Mouse (Mus musculus) kidney, adult 8-10 months (tissue): ENCODE results near the gene Ggt1.
"Not testable (repeated sequence)": the region's sequence is repeated elsewhere in the genome, so short reads cannot be mapped to it uniquely, and the experiment has no call there.

Experiments
- DNase-seq, 2 experiments: peaks; one replicate each; pipeline ENCODE4 v3.0.0; 2022

Gene Ggt1

DNA sequence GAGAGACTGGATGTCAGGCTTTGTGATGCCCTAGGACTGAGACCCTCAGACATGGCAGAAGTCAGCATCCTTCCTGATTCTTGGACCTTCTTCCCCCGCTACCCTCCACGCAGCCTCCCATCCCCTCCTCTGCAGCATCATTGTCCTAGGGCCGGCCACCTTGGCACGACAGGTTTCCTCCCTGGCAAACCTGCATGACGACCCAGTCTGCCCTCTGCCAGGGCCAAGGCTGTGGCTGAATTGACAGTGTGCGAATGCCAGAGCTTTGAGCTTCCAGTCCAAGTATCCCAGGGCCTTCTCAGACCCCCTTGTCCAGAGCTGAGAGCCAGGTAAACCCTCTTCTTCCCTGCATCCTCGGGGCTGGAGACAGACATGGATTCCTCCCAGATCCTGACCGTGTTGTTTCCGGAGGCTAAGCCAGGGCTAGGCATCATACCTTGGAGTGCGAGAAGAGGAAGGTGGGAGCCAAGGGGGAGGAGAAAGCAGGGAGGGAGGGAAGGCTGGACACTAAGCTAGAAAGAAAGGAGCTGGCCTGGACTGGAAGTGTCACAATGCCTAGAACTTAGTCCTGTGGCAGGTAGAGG lies at the start of gene Ggt1:
Gene Ggt1 (plus strand): TSS at position 534 of the 584 bp plus-strand sequence.
- DNase-seq: no peak

DNA sequence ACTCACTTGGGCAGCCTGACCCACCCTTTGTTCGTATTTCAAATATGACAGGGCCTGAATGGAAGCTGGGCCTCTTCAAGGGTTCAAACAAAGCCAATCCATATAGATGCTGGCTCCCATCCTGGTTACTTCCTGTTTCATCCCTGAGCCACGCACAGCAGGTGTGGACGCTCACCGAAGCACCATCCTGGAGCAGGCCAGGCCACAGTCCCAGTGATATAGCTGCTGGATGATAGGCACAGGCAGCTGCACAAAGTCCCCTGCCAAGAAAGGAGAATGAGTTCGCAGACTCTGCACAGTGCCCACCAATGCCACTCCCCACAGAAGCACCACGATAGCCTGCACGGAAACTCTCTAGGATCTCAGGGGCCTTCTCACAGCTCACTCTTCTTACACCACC lies 49.5 kb upstream of the Ggt1 start:
- DNase-seq: no peak

DNA sequence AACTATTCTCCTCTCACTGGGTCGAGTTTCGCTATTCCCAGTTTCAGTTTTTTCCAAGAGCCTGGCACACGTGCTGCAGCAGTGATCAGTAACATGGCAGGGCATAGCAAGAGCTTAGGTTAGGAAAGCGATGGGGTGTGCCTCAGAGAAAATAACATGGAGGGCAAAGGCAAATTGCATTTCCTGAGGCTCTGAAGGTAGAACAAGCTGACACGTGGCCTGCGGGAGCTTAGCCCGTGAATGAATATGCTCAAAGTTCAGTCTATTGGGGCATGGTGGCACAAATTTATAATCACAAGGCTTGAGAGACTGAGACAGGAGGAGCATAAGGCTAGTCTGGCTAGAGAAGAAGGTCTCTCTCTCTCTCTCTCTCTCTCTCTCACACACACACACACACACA lies 48.6 kb upstream of the Ggt1 start:
- DNase-seq: peak; percentile 83 to 87

DNA sequence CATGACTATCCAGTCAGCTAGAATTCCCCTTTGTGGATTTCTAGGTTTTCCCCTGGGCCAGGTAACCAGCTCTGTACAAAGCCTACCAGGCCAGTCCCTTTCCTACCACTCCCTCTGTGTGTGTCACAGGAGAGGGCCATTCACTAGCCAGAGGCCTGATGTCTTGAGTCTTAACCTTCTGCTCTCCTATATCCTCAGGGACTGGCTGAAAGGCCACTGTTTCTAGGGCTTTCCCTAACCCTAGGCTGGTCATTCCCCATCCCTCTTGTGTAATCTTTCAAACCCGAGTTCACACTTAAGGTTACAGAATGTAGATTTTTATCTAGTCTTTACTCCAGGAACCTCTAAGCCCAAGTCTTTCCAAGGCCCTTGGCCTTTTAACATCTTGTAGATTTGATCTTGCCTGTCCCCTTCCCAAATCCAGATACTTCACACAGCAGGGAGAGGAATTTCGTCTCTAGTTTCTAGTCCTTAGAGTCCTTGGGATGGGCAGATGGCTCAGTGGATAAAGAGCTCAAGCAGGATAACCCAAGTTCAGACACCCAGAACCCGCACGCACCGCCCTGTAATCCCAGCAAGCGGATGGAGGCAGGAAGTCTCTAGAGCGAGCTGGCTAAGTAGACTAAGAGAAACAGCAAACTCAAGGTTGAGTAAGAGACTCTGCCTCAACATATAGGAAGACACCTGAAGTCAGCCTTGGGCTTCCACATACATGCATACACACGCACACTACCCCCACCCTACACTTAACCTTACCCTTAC lies 47.9 kb upstream of the Ggt1 start:
- no peak for DNase-seq

DNA sequence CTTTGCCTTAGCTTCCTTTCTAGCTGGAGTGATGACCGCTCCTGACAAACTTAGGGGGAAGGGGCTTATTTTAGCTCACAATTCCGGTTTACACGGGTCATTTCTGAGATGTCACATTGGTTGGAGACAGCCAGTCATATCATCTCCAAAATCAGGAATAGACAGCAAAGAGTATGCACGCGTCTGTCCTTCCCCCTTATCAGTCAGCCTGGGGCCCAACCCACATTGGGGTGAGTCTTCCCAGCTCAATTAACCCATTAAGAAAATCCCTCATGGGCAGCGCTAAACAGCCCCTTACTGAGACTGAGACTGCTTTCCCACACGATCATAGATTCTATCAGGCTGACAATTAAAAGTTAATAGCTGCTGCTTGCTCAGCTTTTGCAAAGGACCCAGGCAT lies 47.0 kb upstream of the Ggt1 start:
- no peak for DNase-seq

DNA sequence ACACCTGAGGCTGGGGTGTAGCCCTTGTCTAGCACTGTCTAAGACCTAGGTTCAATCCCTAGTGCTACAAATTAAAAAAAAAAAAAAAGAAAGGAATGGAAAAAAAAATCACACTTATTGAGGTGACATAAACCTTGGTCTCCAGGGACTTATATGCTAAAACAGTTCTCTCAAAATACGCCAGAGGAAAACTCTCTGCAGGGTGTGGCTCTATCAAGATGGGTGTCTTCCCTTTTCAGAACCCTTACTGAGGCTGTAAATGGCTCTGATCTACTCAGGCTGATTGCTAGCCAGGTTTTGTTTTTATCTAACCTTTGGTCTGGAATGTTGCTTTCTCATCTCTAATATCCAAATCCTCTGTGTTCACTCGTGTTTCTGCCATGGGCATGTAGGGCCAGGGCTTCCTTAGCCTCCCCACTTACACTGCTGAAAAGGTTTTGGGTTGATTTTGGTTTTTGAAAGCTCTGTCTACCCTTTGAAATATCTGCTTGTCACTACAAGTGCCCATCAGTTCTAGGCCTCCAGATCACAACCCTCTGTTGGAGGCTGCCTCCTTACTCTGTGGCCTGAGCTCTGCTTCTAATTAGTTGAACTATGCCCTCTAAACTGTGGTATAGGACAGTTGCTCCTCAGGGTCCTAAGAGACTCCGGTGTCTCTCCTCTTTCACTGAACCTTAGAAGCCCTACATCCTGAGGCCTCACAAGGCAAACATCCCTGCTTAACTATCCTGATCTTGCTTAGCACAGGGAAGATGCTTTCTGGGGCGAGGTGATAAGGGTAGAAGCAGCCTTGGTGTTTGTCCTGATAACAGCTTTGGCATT lies 46.0 kb upstream of the Ggt1 start:
- DNase-seq: peak; percentile 48 to 61

DNA sequence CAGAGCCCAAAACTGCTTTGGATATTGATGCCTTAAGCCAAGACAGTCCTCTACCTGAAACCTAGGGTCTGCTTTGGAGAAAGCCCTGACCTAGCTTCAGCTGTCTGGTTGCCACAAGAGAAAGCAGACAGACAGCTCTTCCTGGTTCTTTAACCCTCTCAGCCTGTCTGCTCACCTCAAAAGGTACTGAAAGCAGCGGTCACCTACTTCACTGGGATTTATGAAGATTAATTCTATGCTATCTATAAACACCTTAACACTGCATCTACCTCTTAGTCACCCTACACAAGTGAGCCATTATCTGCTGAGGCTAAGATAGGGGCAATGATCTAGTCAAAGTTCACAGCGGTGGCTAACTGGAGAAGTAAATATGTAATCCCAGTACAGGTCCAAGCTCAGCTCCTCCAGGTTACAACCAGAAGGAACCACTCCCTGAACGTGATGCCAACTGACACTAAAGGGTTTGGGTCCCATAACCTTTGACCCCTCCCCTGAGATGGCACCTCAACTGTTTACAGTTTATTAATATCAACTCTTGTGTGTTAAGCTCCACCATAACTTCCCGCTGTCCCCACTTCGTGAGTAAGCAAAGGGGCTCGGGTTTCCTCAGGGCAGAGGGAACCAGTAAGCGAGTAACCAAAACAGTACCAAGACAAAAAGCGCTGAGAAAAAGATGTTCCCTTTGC lies 45.2 kb upstream of the Ggt1 start:
- peak; percentile 80 to 89 for DNase-seq

DNA sequence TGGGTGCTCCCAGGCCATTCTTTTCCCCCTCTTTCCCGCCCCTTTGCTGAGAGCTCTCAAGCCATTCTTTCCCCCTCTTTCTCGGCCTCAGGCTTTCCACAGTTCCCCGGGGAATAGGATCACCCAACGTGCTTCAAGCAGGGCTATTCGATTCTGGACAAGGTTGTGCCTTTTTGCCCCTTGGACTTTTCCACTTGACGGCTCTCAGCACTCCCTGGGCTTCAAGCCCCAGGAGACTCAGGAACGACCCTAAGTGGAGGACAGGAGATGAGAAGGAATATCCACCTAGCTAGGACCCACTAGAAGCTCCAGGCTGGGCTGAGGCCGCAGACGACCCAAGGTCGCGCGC lies 44.7 kb upstream of the Ggt1 start:
- DNase-seq: peak; percentile 62 to 68

DNA sequence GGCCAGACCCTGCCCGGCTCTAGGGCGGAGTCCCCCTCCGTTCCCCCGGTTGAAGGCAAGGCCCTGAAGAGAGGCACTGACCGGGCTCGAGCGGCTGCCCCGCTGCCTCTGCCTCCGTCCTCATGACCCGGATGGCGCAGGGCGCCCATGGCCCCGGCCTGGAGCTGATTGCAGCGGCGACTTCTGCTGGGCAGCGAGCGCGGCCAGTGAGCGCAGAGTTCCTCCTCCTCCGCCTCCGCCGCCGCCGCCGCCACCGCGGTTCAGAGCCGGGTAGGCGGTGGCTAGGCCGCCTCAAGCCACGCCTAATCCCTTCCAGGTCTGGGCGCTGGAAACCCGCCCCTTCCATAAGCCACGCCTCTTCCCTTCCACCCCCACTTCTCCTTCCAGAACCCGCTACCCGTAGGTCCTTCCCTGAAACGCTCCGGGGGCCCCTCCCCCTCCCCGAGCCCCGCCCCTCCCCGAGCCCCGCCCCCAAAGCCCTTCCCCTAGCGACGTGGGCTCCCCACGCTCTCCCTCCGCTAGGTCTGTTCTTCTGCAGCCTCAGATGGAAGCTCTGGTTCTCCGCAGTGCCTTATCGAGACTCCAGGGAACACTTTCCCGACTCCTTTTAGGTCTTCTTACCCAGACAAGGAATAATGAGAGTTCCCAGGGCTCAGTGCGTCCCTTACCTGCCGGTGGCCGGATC lies 44.2 kb upstream of the Ggt1 start, which contains the start of gene Snrpd3:
Gene Snrpd3 (plus strand): TSS at position 479 of the 685 bp plus-strand sequence.
- DNase-seq: peak; percentile 95 to 97

DNA sequence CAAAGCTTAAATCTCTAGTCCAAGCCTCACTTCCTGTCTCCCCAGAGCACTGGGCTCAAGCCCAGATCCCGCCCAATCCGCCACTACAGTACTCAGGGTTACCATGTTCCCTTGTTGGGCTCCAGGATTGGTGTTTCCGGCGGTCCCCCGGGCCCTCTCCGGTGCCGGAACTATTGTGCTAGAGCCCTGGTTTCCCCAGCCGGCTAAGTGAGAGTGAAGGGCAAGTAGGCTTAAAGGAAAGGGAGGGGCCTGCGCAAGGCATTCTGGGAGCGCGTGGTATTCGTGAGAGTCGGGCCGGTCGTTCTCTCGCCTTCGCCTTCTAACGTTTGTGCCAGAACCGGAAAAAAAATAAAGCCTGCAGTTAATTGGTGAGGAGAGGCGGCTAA lies 43.7 kb upstream of the Ggt1 start, which contains the start of gene Gucd1:
Gene Gucd1 (minus strand): TSS at position 215 of the 386 bp plus-strand sequence.
- peak; percentile 97 to 98 for DNase-seq

DNA sequence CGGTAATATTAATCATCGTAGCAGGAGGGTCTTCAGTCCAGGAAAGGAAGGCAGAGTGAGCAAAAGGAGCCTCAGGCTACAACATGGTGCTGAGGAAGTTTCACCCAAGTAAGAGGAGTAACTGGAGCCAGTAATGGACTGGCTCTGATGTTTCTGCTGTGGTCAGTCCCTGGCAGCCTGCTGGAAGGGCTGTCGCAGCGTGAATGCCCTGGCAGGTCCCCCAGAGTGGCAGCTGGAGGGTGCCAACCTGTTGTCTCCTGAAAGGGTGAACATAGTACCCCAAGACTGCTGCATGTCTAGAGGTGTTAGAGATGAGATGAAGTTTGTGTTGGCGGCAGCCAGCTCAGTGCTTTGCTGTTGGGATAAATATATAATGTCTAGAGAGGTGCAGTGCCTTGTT lies 40.8 kb upstream of the Ggt1 start:
- no peak for DNase-seq

DNA sequence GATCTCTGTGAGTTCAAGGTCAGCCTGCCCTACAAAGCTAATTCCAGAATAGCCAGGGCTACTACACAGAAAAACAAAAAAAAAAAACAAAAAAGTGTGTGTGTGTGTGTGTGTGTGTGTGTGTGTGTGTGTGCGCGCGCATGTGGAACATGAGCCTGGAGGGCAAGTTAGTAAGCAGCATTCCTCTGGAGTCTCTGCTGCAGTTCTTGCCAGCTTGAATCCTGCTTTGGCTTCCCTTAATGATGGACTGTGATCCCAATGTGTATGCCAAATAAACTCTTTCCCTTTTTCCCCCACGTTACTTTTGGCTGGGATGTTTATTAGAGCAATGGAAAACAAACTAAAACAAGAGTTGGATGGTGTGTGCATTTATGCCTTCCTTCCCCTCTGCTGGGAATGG lies 39.8 kb upstream of the Ggt1 start:
- peak in 1 of 2 experiments; percentile 59 for DNase-seq

DNA sequence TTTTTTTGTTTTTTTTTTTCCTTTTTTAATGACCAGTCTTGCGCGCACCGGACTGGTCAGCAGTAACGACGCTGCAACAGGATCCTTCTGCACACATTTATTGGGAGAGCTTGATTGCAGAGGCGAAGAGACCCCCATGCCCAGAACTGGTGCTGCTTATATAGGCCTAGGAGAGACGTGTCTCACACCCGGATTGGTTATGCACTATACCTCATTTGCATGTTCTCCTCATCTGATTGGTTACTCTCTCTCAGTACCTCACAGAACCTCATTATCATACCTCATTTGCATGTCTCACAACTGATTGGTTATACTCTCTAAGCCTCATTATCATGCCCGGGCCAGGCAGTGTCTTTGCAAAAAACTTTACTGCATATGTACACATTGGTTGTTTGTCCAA lies 36.0 kb upstream of the Ggt1 start:
- not testable (repeated sequence) for DNase-seq

DNA sequence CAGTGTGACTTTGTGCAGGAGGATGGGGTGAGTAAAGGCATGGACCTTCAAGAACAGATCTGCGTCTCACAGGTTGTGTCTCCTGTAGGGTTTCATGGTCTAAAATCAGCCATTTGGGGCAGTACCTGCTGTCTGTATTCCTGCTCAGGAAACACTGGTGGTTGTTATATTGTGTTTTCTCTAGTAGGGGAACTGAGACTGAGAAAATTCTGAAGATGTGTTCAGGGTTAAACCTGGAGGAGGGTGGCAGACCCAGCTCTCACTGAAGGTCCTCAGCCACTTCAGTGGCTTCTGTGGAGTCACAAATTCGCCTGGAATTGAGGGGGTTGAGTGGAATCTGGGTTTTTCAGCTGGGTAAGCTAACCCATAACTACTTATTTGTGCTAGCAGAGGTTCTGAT lies 31.1 kb upstream of the Ggt1 start:
- DNase-seq: no peak

DNA sequence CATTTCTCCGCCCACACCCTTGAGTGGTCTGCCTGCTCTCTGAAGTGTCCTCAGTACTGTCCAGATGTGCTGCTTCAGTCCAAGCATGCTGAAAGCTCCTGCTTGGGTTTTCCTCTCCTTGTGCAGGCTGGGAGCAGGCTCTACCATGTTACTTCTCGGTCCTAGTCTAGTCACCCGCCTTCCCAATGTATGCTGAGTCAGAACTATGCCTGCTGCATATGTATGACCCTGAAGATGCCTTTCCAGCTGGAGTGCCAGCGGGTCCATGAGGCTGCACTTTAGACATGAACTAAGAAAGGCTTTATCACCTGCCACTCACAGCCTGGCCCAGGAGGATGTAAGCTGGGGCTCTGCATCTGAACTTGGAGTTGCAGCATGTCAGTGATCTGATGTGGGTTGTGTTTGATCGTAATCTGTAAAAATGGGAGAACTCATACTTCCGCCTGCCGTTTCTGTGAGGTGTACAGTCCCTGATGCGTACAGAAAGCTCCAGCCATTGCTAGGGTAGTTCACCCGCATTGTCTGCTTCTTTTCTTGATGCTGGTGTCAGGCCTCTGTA lies 29.8 kb upstream of the Ggt1 start:
- peak in 1 of 2 experiments; percentile 29 for DNase-seq

DNA sequence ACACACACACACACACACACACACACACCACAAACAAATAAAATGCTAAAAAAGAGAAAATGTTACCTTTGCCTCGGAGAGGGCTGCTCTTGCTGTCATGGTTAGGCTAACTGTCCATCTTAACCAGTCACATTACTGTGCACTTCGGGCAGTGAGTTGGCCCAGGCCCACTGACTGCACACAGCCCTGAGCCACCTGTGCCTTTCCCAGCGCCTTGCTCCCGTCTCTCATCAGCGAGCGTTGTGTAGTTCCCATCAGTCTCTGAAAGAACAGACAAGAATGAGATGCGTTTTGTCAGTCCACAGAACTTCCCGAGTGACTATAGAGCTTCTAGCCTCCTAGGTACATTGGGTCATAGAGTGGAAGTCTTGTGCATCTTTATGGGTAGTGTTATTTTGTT lies 27.2 kb upstream of the Ggt1 start:
- DNase-seq: no peak

DNA sequence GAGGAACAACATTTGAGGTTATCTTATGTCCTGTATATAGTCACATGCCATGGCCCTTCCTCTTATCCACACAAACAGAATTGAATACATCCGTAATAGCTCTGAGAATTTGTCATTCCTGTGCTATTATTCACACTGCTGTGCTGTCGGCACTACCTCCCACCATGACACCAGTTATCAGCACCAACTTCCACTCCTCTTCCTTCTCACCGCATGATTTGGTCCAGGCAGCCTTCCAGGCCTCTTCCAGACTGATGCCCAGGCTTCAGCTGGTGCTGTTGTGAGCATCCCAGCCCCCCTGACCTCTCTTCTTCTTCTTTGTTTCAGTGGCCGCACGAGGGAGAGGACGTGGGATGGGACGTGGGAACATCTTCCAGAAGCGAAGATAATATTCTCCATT lies 26.5 kb upstream of the Ggt1 start:
- DNase-seq: no peak

DNA sequence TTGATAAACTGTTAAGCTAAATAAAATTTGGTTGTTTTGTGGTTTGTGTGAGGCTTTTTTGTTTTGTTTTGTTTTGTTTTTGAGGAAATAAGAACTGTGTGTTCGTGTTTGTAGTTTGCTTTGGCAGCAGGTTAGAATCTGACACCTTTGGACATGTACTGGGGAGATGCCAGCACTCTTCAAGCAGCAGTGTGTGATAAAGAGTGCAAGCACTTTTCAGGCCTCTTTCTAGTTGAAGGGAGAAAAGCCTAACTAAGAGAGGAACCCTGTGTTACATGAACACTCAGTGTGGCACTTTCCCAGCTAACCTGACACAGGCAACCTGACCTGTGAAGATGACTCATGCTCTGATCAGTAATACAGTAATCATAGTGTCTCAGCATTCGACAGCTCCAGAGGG lies 26.0 kb upstream of the Ggt1 start:
- DNase-seq: no peak

DNA sequence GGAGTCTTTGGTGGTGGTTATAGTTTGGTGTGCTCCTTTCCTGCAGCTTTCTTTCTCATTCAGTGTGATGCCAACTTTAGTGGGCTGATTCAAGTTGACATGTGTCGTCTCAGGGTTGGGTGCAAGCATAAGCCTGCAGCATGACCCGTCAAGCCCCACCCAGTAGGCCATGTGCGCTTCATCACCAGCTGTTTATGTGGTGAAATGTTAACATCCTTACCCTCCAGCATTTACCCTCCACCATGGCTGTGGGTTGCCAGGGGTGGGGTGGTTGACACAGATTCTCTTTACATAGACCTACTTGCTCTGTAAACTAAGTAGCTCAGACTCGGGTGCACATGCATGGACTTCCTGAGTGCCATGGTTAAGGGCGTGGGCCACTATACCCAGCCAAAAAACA lies 25.3 kb upstream of the Ggt1 start:
- DNase-seq: no peak

DNA sequence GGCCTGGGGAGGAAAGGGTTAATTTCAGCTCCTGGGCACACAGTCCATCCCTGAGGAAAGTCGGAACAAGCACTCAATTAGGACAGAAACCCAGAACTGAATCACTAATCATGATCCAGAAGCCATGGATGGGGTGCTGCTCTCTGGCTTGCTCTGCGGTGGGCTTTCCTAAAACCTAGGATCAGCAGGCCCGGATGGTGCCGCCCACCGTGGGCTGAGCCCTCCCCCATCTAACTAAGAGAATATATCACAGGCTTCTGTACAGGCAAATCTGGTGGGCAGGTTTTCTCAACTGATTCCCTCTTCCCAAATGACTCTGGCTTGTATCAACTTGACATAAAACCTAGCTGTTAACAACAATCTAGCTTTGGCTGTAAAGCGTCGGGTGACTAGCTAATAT lies 13.5 kb upstream of the Ggt1 start:
- no peak for DNase-seq

DNA sequence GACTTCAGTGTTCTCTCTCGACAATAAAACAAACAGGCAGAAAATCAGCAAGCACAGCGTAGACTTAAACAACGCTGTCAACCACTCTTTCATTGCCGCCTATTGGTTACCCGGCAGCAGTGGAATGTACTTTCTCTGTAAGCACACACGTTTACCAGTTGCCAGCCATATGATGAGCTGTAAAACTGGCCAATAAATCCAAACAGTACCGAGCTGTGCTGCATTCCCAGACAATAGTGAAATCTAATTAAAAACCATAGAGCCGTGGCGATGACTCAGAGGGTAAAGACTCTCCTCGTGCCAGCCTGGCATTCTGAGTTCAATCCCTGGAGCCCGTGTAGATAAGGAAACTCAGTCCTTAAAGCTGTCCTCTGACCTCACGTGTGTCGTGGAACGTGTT lies 12.9 kb upstream of the Ggt1 start:
- no peak for DNase-seq

DNA sequence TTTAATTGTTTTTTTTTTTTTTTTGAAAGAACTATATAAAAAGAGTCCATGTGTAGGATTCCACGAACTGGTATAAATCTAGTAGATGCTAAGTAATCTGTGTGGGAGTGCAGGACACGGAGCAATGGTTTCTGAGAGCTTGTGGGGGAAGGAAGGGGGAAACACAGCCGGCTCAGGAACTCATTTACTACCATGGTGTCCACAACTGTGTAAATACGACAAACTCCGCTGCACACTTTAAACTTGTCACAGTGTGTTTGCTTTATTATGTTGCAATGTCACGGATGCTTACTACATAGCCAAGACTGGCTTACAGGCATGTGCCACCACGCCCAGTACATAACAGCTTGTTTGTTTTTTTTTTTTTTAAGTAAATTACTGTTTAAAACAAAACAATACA lies 11.5 kb upstream of the Ggt1 start:
- no peak for DNase-seq
